Mouse (Mus musculus): ENCODE measurements around the gene Gm21985. TPM values are rescaled to one million over a fixed set of nuclear protein-coding genes. Genes with fewer than 3 reads are reported as not detected.

The Gm21985 gene
- total and polyA plus RNA-seq, 2 experiments from 2014 or later, result not detected

DNA sequence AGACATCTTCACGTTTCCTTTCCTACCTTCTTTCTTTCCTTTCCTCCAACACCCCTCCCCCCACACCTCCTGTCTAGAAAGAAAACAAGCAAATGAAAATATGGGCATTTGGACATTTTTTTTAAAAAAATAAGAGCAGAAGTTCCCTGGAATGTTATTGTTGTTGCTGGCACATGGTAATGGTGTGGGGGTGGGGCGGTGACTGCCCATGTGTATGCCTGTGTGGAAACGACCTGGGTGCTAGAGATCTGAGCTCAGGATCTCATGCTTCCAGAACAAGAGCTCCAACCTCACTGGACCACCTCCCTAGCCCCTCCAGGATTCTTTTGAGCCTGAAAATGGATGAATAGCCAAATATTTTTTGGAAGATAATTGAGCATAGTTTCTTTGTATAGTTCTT lies 75.0 kb downstream of the Gm21985 start:
- Histone ChIP-seq H3K9ac (replicated peaks; ENCODE audit: low read length) (no peak overlapping the region), H3K9me3 (ENCODE audit: low read length) (no peaks in the 10 kb centered on the region), H3K27ac (no peak overlapping the region), H3K4me3 (ENCODE audit: low read length) (no peak overlapping the region), H3K4me2 (ENCODE audit: low read depth, low read length) (no peak overlapping the region), H3K36me3 (ENCODE audit: insufficient read depth, low read length) (peaks cover 29% of the 10 kb centered on the region), H3K4me1 (ENCODE audit: insufficient read depth, low read length) (no peaks in the 10 kb centered on the region), H3K27me3 (ENCODE audit: insufficient read depth, low read length) (no peaks in the 10 kb centered on the region)
- no peak for DNase-seq (ENCODE audit: low spot score)
- no peak for ATAC-seq
- 77% methylated on average over 3 of the region's 3 CpGs for WGBS
- TF ChIP-seq CTCF (IDR thresholded peaks at IDR 0.05; ENCODE audit: low read depth), result no peak

DNA sequence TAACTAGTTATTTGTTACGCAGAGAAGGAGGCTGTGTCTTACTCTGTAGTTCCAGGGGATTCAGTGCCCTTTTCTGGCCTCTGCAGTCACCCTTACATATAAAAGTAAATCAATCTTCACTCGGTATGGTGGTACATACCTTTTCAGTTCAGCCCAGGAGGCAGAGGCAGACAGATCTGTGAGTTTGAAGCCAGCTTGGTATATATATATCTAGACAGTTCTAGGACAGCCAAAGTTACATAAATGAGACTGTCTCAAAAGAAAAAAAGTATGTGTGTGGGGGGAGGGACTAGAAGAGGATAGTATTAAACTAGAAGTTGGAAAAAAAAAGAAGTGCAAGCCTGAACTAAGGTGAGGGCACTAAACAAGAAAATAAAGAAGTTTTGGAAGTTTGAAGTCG lies 82.1 kb downstream of the Gm21985 start:
- no peak overlapping the region for H3K9ac ChIP-seq (replicated peaks; ENCODE audit: low read length)
- no peak for TF ChIP-seq CTCF (IDR thresholded peaks at IDR 0.05; ENCODE audit: low read depth)
- H3K9me3 ChIP-seq (ENCODE audit: low read length), result no peaks in the 10 kb centered on the region
- WGBS, result 93% methylated on average over 3 of the region's 3 CpGs
- peaks cover 38% of the 10 kb centered on the region for H3K36me3 ChIP-seq (ENCODE audit: insufficient read depth, low read length)
- H3K4me2 ChIP-seq (ENCODE audit: low read depth, low read length), result no peak overlapping the region
- no peaks in the 10 kb centered on the region for H3K4me1 ChIP-seq (ENCODE audit: insufficient read depth, low read length)
- H3K27ac ChIP-seq, result no peak overlapping the region
- DNase-seq (ENCODE audit: low spot score) (no peak), ATAC-seq (no peak)
- H3K4me3 ChIP-seq (ENCODE audit: low read length), result no peak overlapping the region
- no peaks in the 10 kb centered on the region for H3K27me3 ChIP-seq (ENCODE audit: insufficient read depth, low read length)

DNA sequence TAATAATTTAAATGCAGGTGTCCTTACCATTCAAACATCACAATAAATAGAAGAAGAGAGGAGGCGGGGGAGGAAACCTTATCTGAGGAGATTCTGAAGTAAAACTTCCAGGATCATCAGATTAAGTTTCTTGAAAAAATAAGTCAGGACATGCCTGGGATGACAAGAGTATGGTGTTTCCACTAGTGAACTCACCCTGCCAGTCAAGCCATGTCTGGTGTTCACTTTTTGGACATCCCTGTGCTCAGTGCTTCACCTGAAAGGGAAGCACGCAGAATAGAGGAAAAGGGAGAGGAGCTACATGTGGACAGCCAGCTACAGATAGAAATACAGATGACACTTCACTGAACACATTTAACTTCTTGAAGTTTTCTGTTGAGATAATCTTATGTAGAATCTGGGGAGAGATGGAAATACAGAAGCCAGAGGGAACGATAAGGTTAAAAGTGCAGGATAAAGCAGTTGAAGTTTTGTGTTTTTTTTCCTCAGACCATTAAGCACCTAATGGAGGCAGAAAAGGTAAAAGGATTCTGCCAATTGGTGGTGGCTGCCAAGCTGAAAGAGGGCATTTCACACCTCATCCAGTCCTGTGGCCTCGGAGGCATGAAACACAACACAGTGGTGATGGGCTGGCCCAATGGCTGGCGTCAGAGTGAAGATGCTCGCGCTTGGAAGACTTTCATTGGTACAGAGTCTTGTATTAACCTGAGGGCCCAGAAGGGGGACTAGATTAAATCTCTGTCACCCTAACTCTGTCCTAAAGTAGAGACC lies 87.8 kb downstream of the Gm21985 start:
- Histone ChIP-seq H3K9ac (replicated peaks; ENCODE audit: low read length) (no peak overlapping the region), H3K27ac (no peak overlapping the region), H3K36me3 (ENCODE audit: insufficient read depth, low read length) (peaks cover 40% of the 10 kb centered on the region), H3K4me1 (ENCODE audit: insufficient read depth, low read length) (no peaks in the 10 kb centered on the region), H3K4me2 (ENCODE audit: low read depth, low read length) (no peak overlapping the region), H3K27me3 (ENCODE audit: insufficient read depth, low read length) (no peaks in the 10 kb centered on the region), H3K4me3 (ENCODE audit: low read length) (no peak overlapping the region), H3K9me3 (ENCODE audit: low read length) (no peaks in the 10 kb centered on the region)
- WGBS, result 87% methylated on average over 7 of the region's 7 CpGs
- DNase-seq (ENCODE audit: low spot score) (no peak), ATAC-seq (no peak)
- TF ChIP-seq CTCF (IDR thresholded peaks at IDR 0.05; ENCODE audit: low read depth), result no peak

DNA sequence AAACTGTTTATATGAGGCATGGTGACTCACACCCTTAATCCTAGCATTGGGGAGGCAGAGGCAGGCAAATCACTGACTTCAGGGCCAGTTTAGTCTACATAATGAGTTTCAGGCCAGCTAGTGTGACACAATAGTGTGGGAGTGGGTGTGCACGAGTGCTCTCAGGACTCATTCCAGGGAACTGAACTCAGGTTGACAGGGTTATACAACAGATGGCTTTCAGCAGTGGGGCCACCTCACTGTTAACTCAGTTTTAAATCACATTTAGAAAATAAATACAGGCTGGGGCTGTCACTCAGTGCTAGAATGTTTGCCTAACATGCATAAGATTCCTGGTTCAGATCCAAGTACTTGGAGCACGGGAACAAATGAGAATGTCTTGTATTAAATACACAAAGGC lies 93.5 kb downstream of the Gm21985 start:
- H3K4me2 ChIP-seq (ENCODE audit: low read depth, low read length), result no peak overlapping the region
- WGBS, result 72% methylated on average over 2 of the region's 2 CpGs
- H3K4me3 ChIP-seq (ENCODE audit: low read length), result no peak overlapping the region
- no peaks in the 10 kb centered on the region for H3K9me3 ChIP-seq (ENCODE audit: low read length)
- H3K27me3 ChIP-seq (ENCODE audit: insufficient read depth, low read length), result no peaks in the 10 kb centered on the region
- DNase-seq (ENCODE audit: low spot score), result no peak
- no peak overlapping the region for H3K27ac ChIP-seq
- no peak for ATAC-seq
- no peak overlapping the region for H3K9ac ChIP-seq (replicated peaks; ENCODE audit: low read length)
- H3K4me1 ChIP-seq (ENCODE audit: insufficient read depth, low read length), result no peaks in the 10 kb centered on the region
- TF ChIP-seq CTCF (IDR thresholded peaks at IDR 0.05; ENCODE audit: low read depth), result no peak
- peaks cover 59% of the 10 kb centered on the region for H3K36me3 ChIP-seq (ENCODE audit: insufficient read depth, low read length)

DNA sequence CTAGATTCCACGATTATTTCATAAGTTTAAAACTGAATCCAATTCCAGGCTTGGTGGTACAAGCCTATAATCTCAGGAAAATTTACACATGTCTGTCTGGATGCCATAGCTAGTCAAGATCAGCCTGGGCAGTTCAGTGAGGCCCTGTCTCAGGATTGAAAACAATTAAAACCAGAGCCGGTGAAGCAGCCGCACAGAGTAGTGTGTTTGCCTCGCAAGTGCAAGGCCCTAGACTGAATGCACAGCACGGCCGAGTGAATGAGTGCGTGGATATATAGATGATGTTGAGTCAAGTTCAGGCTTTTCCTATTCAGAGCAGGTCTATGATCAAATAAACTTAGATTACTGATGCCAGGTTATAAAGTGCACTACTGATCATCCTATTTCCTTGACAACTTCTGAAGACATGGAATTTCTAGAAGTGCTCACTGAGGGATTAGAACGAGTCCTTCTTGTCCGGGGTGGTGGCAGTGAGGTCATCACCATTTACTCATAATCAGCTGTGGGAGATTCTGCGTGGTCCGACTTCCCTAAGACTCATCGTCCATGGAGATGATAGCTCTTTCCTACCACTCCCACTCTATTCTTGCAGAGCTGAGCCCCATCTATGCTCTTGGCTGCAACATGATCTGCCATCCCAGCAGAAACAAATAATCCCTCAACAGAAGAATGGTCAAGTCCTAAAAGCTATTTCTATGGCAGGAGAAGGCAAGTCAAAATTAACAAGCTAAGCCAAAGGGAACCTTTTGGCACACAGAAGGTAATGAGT lies 94.1 kb downstream of the Gm21985 start:
- Histone ChIP-seq H3K4me3 (ENCODE audit: low read length) (no peak overlapping the region), H3K36me3 (ENCODE audit: insufficient read depth, low read length) (peaks cover 54% of the 10 kb centered on the region), H3K27me3 (ENCODE audit: insufficient read depth, low read length) (no peaks in the 10 kb centered on the region), H3K4me2 (ENCODE audit: low read depth, low read length) (no peak overlapping the region), H3K9me3 (ENCODE audit: low read length) (no peaks in the 10 kb centered on the region), H3K4me1 (ENCODE audit: insufficient read depth, low read length) (no peaks in the 10 kb centered on the region), H3K27ac (no peak overlapping the region), H3K9ac (replicated peaks; ENCODE audit: low read length) (no peak overlapping the region)
- TF ChIP-seq CTCF (IDR thresholded peaks at IDR 0.05; ENCODE audit: low read depth), result no peak
- ATAC-seq (no peak), DNase-seq (ENCODE audit: low spot score) (no peak)
- WGBS, result 91% methylated on average over 12 of the region's 12 CpGs

DNA sequence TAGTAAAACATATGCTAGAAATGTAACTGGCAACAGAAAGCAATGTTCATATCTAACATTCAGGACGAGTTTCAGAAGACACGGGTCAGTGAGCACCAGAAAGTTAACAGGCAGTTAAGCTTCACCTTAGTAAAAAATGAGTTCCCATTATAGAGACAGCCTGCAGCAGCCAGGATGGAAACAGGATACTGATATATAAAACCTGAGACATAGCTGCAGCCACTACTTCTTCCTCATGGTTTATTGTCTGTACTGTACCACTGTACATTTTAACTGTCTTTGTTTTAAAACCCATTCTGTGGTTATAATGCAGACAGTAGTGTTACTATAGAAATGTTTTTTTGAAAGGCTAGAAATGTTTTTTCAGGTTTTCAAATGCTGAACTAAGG lies 94.7 kb downstream of the Gm21985 start:
- Histone ChIP-seq H3K4me1 (ENCODE audit: insufficient read depth, low read length) (no peaks in the 10 kb centered on the region), H3K27ac (no peak overlapping the region), H3K4me3 (ENCODE audit: low read length) (no peak overlapping the region), H3K27me3 (ENCODE audit: insufficient read depth, low read length) (no peaks in the 10 kb centered on the region), H3K9ac (replicated peaks; ENCODE audit: low read length) (no peak overlapping the region), H3K36me3 (ENCODE audit: insufficient read depth, low read length) (peaks cover 54% of the 10 kb centered on the region), H3K4me2 (ENCODE audit: low read depth, low read length) (no peak overlapping the region), H3K9me3 (ENCODE audit: low read length) (no peaks in the 10 kb centered on the region)
- no peak for DNase-seq (ENCODE audit: low spot score)
- ATAC-seq, result no peak
- TF ChIP-seq CTCF (IDR thresholded peaks at IDR 0.05; ENCODE audit: low read depth), result no peak
- 89% methylated on average over 2 of the region's 2 CpGs for WGBS

DNA sequence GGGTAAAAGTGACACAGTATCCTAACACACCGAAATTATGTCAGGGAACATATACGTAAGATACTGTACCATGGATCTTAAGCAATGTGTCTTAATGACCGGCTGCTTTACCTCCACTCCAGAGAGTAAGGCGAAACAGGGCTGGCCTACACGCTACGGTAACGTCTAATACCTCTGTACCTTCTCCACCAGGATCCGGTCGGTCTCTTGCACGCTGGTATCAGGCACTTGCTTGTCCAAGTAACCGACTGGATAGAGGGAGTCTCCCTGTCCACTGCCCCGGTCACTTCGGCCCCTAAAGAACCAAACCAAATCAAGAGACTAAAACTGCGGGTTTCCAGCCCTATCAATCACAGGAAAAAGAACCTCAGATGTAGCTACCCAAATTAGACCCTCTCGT lies 101.1 kb downstream of the Gm21985 start:
- peak overlapping the region; percentile 70 for H3K4me3 ChIP-seq (ENCODE audit: low read length)
- no peaks in the 10 kb centered on the region for H3K27me3 ChIP-seq (ENCODE audit: insufficient read depth, low read length)
- DNase-seq (ENCODE audit: low spot score), result no peak
- peaks cover 16% of the 10 kb centered on the region for H3K36me3 ChIP-seq (ENCODE audit: insufficient read depth, low read length)
- WGBS, result 20% methylated on average over 15 of the region's 15 CpGs
- no peak for TF ChIP-seq CTCF (IDR thresholded peaks at IDR 0.05; ENCODE audit: low read depth)
- ATAC-seq, result peak; percentile 43
- peak overlapping the region; percentile 89 for H3K27ac ChIP-seq
- peak overlapping the region; percentile 88 for H3K4me2 ChIP-seq (ENCODE audit: low read depth, low read length)
- H3K4me1 ChIP-seq (ENCODE audit: insufficient read depth, low read length), result peaks cover 8% of the 10 kb centered on the region; the same call in 1 of the 2 replicates
- H3K9me3 ChIP-seq (ENCODE audit: low read length), result no peaks in the 10 kb centered on the region
- peak overlapping the region; percentile 72 for H3K9ac ChIP-seq (replicated peaks; ENCODE audit: low read length)
